ENCODE assay signal across 13 mouse cellular contexts in genomic region chr15:27461336-27462245, GRCm38 (mm10). TPM values are rescaled to one million over a fixed set of nuclear protein-coding genes. Genes with fewer than 3 reads are reported as not detected.
DNase-seq lines count a peak whose midpoint lies in the region; ATAC-seq and TF ChIP-seq lines count a peak whose summit lies in the region.
"Had no signal": no experiment of that assay in that cellular context is flagged by ENCODE, and none has a peak within 500 bp of the region (broad histone marks: within the 10 kb centered on the region; RNA-seq: fewer than 3 reads in every experiment).

No protein-coding gene starts in this region.

- DNase-seq in layer of hippocampus, adult 2 months (ENCODE audit: low spot score in 2 of 2), result no peak
- DNase-seq in layer of hippocampus, postnatal 36 days, result no peak
- peak; percentile 80 for DNase-seq in forebrain, embryonic 14.5 days (ENCODE audit: low spot score)
- DNase-seq in frontal cortex, postnatal 36 days (ENCODE audit: low spot score in 2 of 2), result peak; percentile 65 to 67
- no peak for DNase-seq in thymus, adult 2 months
- DNase-seq in gastrocnemius, adult 8-10 months (ENCODE audit: low spot score in 2 of 2), result no peak
- DNase-seq: cerebellum, adult 11 months; gastrocnemius, postnatal 25 days had no signal

- H3K9ac ChIP-seq in forebrain, embryonic 14.5 days (ENCODE audit: low read length), result no peak overlapping the region; the same call in 1 of the 2 replicates
- no peak overlapping the region for H3K9ac ChIP-seq in neural tube, embryonic 15.5 days (replicated peaks)
- H3K9ac ChIP-seq in kidney, embryonic 14.5 days (ENCODE audit: low read depth, low read length), result no peak overlapping the region
- H3K9ac ChIP-seq: embryonic facial prominence, embryonic 13.5 days; lung, embryonic 15.5 days had no signal

- peak overlapping the region; percentile 29 for H3K4me2 ChIP-seq in forebrain, embryonic 14.5 days (ENCODE audit: low read length)
- H3K4me2 ChIP-seq in neural tube, embryonic 15.5 days, result 0 out of 2 replicates have a peak overlapping the region, but pooled peaks have one; percentile 1
- H3K4me2 ChIP-seq in kidney, embryonic 14.5 days (replicated peaks; ENCODE audit: low read depth, low read length), result no peak overlapping the region
- H3K4me2 ChIP-seq: embryonic facial prominence, embryonic 13.5 days; lung, embryonic 15.5 days had no signal

- H3K36me3 ChIP-seq in forebrain, embryonic 14.5 days (ENCODE audit: control insufficient read depth, insufficient read depth, low read length), result no peaks in the 10 kb centered on the region
- H3K36me3 ChIP-seq in neural tube, embryonic 15.5 days, result no peaks in the 10 kb centered on the region
- no peaks in the 10 kb centered on the region for H3K36me3 ChIP-seq in thymus, adult 2 months (ENCODE audit: control insufficient read depth, insufficient read depth, low read length)
- H3K36me3 ChIP-seq in kidney, embryonic 14.5 days (ENCODE audit: control insufficient read depth, insufficient read depth, low read length), result no peaks in the 10 kb centered on the region
- H3K36me3 ChIP-seq: embryonic facial prominence, embryonic 13.5 days; lung, embryonic 15.5 days had no signal

- ATAC-seq in forebrain, embryonic 14.5 days, result no peak
- no peak for ATAC-seq in neural tube, embryonic 15.5 days (ENCODE audit: low FRiP score)
- no peak for ATAC-seq in kidney, embryonic 14.5 days (ENCODE audit: low FRiP score, low TSS enrichment)

- no peak for TF ChIP-seq POLR2A in thymus, adult 2 months (IDR thresholded peaks at IDR 0.05; ENCODE audit: control insufficient read depth, extremely low read depth, insufficient read depth, low read length, poor library complexity)

- H3K9me3 ChIP-seq in forebrain, embryonic 14.5 days (replicated peaks; ENCODE audit: control insufficient read depth, low read length), result no peaks in the 10 kb centered on the region
- H3K9me3 ChIP-seq in neural tube, embryonic 15.5 days (replicated peaks), result no peaks in the 10 kb centered on the region
- no peaks in the 10 kb centered on the region for H3K9me3 ChIP-seq in kidney, embryonic 14.5 days (ENCODE audit: control insufficient read depth, low read length)
- H3K9me3 ChIP-seq: embryonic facial prominence, embryonic 13.5 days; lung, embryonic 15.5 days had no signal

- H3K4me1 ChIP-seq in forebrain, embryonic 14.5 days (ENCODE audit: control insufficient read depth, insufficient read depth, low read length), result peaks cover 19% of the 10 kb centered on the region
- peaks cover 13% of the 10 kb centered on the region for H3K4me1 ChIP-seq in neural tube, embryonic 15.5 days
- peaks cover 6% of the 10 kb centered on the region for H3K4me1 ChIP-seq in thymus, adult 2 months (replicated peaks; ENCODE audit: control insufficient read depth, insufficient read depth, low read length)
- no peaks in the 10 kb centered on the region; the same call in 1 of the 2 replicates for H3K4me1 ChIP-seq in kidney, embryonic 14.5 days (ENCODE audit: control insufficient read depth, insufficient read depth, low read length)

- no peak for TF ChIP-seq CTCF in layer of hippocampus, adult 2 months (conservative IDR thresholded peaks at IDR 0.05)
- no peak for TF ChIP-seq CTCF in thymus, adult 2 months (IDR thresholded peaks at IDR 0.05; ENCODE audit: borderline replicate concordance, control insufficient read depth, extremely low read depth, insufficient read depth, low read length, poor library complexity)

- H3K4me3 ChIP-seq in layer of hippocampus, adult 2 months, result no peak overlapping the region
- no peak overlapping the region for H3K4me3 ChIP-seq in forebrain, embryonic 14.5 days (ENCODE audit: low read depth, low read length)
- no peak overlapping the region for H3K4me3 ChIP-seq in neural tube, embryonic 15.5 days (replicated peaks)
- no peak overlapping the region for H3K4me3 ChIP-seq in thymus, adult 2 months (ENCODE audit: control insufficient read depth, insufficient read depth, low read length)
- H3K4me3 ChIP-seq in kidney, embryonic 14.5 days (ENCODE audit: low read length), result no peak overlapping the region
- H3K4me3 ChIP-seq: embryonic facial prominence, embryonic 13.5 days; lung, embryonic 15.5 days; myocyte had no signal

- peak overlapping the region; percentile 74 for H3K27ac ChIP-seq in layer of hippocampus, adult 2 months
- H3K27ac ChIP-seq in forebrain, embryonic 14.5 days (ENCODE audit: low read depth, low read length), result peak overlapping the region; percentile 41
- H3K27ac ChIP-seq in neural tube, embryonic 15.5 days (replicated peaks), result no peak overlapping the region
- H3K27ac ChIP-seq in thymus, adult 2 months (ENCODE audit: control insufficient read depth, insufficient read depth, low read length), result no peak overlapping the region
- no peak overlapping the region for H3K27ac ChIP-seq in kidney, embryonic 14.5 days (ENCODE audit: low read depth, low read length)
- H3K27ac ChIP-seq: embryonic facial prominence, embryonic 13.5 days; lung, embryonic 15.5 days had no signal

- 9% methylated on average over 12 of the region's 12 CpGs for WGBS in forebrain, embryonic 14.5 days
- WGBS in neural tube, embryonic 15.5 days, result 12% methylated on average over 12 of the region's 12 CpGs
- WGBS in thymus, adult 2 months, result 89% methylated on average over 12 of the region's 12 CpGs
- WGBS in kidney, embryonic 14.5 days, result 58% methylated on average over 12 of the region's 12 CpGs

- H3K27me3 ChIP-seq in forebrain, embryonic 14.5 days (replicated peaks; ENCODE audit: control insufficient read depth, insufficient read depth, low read length), result no peaks in the 10 kb centered on the region
- H3K27me3 ChIP-seq in neural tube, embryonic 15.5 days (replicated peaks), result no peaks in the 10 kb centered on the region
- H3K27me3 ChIP-seq in thymus, adult 2 months (ENCODE audit: control insufficient read depth, insufficient read depth, low read length), result peaks cover 1% of the 10 kb centered on the region
- no peaks in the 10 kb centered on the region for H3K27me3 ChIP-seq in kidney, embryonic 14.5 days (ENCODE audit: control insufficient read depth, insufficient read depth, low read length)
- H3K27me3 ChIP-seq: embryonic facial prominence, embryonic 13.5 days; lung, embryonic 15.5 days had no signal

RNA-seq across cellular contexts. Expression of gene Ank, which starts 4.9 kb away (rescaled TPM):
- 100 to 1,000 TPM; 160 TPM for total RNA-seq in layer of hippocampus, adult 2 months (2021)
- total RNA-seq in layer of hippocampus, postnatal 36 days (2021), result 100 to 1,000 TPM; 156 to 161 TPM
- 13.7 and 13.9 TPM in 2 replicates for polyA plus RNA-seq in forebrain, embryonic 14.5 days (2014; fragmentation: Nextera tagmentation; extraction: Ambion mirVana)
- 15.6 and 16.7 TPM in 2 replicates for polyA plus RNA-seq in neural tube, embryonic 15.5 days (2015; fragmentation: Nextera tagmentation; extraction: Ambion mirVana)
- polyA plus RNA-seq in thymus, adult 2 months (2012; rRNA removed), result 14.4 and 21.5 TPM in 2 replicates
- polyA plus RNA-seq in kidney, embryonic 14.5 days (2014; fragmentation: Nextera tagmentation; extraction: Ambion mirVana), result 6.1 and 10.3 TPM in 2 replicates
- total RNA-seq in gastrocnemius, adult 8-10 months (2022), result 100 to 1,000 TPM; 126 to 164 (median 145) TPM

Comparison
In these comparisons a context has a peak if more than half of its experiments do, and no peak if none do; other contexts are left out.
1. DNase-seq: peak in forebrain, embryonic 14.5 days (single experiment) and frontal cortex, postnatal 36 days (2 of 2); none in layer of hippocampus, adult 2 months (0 of 2), layer of hippocampus, postnatal 36 days (0 of 2), thymus, adult 2 months (single experiment) and gastrocnemius, adult 8-10 months (0 of 2).
2. H3K27ac ChIP-seq: peak in layer of hippocampus, adult 2 months (single experiment) and forebrain, embryonic 14.5 days (single experiment); none in neural tube, embryonic 15.5 days (single experiment), thymus, adult 2 months (single experiment) and kidney, embryonic 14.5 days (single experiment).